Mouse (Mus musculus) brain, embryonic 14.5 days (tissue): ENCODE data around the gene Fbxo47. TPM values are rescaled to one million over a fixed set of nuclear protein-coding genes. Genes with fewer than 3 reads are reported as not detected.
"Not testable (repeated sequence)": the region's sequence is repeated elsewhere in the genome, so short reads cannot be mapped to it uniquely, and the experiment has no call there.

ENCODE experiments used
- DNase-seq: peaks from one replicate; pipeline ENCODE4 v3.0.0-alpha.2; 2011; ENCODE audit warnings: low read depth
- CTCF ChIP-seq: fragments of 200-500 bp; IDR thresholded peaks from 2 replicates; pipeline ENCODE4 v1.5.1; 2012; ENCODE audit warnings: inconsistent platforms, mild to moderate bottlenecking, moderate library complexity, borderline replicate concordance; ENCODE audit not compliant: insufficient read depth, insufficient read length; ENCODE audit errors: extremely low read depth
- POLR2A ChIP-seq: fragments of 200-500 bp; IDR thresholded peaks from 2 replicates; pipeline ENCODE4 v1.6.1; 2012; ENCODE audit warnings: mild to moderate bottlenecking, inconsistent platforms, borderline replicate concordance; ENCODE audit not compliant: poor library complexity, insufficient read depth, insufficient read length, severe bottlenecking; ENCODE audit errors: extremely low read depth
- polyA plus RNA-seq: library from polyadenylated mRNA; depleted of rRNA; stranded (reverse); fragments of >200 nt; gene quantifications from 2 replicates; pipeline ENCODE4 v1.2.3, GENCODE M21; 2012

Gene Fbxo47
- polyA plus RNA-seq, 1 experiment: 0.90 TPM

DNA sequence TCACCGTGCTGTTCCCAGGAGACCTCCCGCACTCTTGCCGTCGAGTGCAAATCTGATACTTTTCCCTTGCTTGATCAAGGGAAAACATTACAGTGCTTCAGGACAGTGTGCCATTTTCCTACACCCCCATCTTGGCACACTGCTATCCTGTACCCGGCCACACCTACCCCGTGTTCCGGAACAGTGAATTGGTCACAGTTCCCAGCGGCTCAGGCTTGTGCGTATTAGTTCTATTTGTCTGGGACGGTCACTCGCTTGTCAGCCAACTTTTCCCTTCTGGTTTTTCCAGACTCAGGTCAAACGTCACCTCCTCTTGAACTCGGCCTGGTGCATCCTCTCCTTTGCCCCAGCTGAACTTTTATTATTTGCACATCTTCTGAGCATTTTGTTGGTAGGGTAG is 20.8 kb upstream of the Fbxo47 start:
- TF ChIP-seq CTCF (no peak), POLR2A (no peak)
- DNase-seq: no peak

DNA sequence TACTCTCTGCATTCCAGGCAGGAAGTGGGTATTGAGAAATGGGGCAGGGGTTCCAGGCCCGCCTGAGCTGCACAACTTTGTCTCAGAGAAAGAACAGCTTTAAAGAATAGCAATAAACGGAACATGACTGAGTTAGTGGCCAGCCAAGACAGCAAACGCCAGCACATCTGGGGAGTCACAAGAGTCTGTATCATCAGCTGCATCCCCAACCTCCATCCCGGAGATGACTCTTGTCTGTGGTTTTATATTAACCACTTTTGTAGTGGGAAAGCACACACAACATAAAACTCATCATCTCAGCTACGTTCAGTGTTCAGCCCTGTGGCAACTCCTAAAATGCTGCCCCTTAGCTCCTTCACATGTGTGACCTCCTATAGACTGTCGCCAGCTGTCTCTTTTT is 17.9 kb upstream of the Fbxo47 start:
- DNase-seq: no peak
- no peak for TF ChIP-seq CTCF
- no peak for TF ChIP-seq POLR2A

DNA sequence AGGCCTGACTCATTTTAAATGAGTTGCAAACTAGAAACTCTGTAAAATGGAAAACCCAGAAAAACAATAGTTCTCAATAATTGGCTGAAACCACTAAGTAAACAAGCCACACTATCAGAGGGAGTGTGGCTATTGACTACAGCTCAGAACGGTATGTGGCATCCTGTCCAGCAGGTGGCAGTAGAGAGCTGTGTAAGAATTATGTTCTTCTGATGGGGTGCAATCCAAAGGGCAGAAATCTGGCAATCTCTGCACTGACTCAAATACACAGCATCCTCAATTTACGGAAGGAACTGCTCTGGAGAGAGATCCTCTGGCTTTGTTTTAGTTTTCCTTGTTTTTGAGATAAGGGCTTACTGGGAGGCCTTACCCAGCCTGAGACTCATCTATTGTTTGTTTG is 15.9 kb upstream of the Fbxo47 start:
- peak; percentile 93 for DNase-seq

DNA sequence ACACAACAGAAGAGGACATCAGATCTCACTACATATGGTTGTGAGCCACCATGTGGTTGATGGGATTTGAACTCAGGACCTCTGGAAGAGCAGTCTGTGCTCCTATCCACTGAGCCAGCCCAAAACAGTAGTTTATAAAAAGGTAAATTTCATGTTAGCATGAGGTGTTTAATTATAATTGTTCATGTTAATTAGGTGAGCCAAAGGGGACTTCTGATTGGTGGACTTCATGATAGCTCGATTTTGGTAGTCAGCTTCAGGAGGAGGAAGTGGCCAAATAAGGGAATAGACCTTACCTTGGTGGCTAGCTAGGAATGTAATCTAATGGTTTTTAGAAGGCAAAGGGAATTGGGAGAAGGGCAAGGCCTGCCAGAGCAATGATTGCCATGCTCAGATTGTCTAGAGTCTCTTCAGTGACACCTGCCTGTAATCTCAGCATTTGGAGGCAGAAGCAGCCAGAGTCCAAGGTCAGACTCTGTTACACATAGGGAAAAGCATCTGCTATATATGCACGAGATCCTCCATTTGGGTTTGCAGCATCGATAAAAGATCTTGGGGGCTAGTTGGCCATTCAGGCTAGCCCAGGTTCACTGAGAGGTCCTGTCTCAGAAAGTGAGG is 13.7 kb upstream of the Fbxo47 start:
- DNase-seq: no peak
- TF ChIP-seq CTCF (no peak), POLR2A (no peak)

More for the DNA sequence above, 15.9 kb upstream of the Fbxo47 start:
- TF ChIP-seq CTCF (peak; percentile 87; the same call in 1 of the 2 replicates), POLR2A (no peak)

DNA sequence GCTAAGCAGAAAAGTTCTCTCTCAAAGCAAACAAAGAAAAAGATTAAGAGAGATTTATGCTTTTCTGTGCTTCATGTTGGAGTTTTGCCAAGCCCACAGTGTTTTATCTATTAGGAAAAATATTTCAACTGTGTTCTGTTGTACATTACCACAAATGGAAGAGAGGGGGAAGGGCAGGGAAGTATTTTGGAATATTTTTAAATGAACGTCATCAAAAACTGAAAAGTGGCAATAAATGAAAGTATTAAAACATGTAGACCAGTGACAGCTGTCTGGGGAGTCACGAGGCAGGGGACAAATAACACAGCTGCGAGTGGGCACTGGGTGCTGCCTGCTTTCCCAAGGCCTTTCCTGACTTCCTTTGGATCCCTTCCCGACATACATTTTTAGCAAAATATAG is 12.7 kb upstream of the Fbxo47 start:
- TF ChIP-seq POLR2A (no peak), CTCF (no peak)
- no peak for DNase-seq

DNA sequence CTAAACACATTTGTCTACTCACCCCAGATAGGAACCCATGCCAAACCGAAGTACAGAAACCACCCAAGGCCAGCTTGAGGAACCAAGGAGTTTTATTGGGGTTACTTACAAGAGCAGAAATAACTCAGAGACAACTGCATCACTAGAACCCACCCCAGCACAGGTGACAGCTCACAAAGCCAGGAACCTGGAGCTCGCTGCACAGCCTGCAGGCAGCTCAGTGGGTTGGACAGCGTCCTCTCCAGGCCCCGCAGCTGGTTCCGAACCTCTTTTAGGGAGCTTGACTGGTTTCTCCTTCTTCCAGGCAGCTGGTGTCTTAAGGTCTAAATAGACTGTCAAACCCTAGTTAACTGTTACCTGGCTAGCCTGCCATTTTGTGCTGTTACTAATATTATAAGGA is 7.9 kb upstream of the Fbxo47 start:
- TF ChIP-seq POLR2A (no peak), CTCF (no peak)
- DNase-seq: no peak

DNA sequence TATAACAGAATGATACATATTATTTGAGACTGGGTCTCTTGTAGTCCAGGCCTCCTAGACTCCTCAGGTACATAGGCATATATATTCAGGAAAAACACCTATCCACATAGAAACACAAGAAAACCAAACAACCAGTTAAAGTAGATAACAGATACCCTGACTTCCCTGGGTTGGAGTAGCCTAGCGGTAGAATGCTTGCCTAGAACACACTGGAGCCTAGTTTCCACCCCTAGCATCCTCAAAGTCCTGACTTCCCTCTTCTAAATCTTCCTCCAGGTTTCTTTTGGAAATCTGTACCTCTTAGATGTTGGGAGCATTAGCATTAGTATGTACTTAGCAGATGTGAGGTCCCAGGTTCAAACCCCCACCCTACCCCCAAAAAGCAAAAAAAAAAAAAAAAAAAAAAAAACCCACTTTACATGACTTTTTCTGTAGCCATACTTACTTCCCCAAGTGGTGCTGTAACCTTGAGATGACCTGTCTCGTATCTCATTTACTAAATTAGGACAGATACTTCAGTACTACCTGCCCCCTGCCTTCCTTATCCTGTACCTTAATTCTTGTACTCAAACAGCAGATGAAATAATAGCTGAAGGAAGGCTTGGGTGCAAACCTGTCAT is 1.5 kb upstream of the Fbxo47 start:
- TF ChIP-seq POLR2A: no peak
- no peak for TF ChIP-seq CTCF
- no peak for DNase-seq

DNA sequence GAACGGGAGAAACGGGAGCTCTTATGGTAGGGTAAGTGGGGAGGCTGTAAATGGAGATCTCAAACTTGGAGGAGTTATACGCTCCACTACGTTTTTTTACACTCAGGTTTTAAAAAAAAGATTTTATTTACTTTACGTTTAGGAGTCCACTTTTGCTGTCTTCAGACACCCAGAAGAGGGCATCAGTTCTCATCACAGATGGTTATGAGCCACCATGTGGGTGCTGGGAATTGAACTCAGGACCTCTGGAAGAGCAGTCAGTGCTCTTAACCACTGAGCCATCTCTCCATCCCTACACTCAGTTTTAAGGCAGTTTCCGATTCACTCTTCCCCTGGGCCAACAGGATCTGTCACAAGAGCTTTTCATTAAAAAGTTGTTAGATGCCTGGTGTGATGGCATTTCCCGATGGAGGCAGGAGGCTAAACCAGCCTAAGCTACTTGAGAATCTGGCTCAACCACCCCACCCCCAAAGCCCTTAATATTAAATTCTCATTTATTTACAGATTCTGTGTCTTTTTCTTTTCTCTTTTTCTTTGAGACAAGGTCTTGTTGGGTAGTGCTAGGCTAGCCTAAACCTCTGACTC is 739 bp upstream of the Fbxo47 start:
- TF ChIP-seq CTCF: no peak
- no peak for TF ChIP-seq POLR2A
- no peak for DNase-seq

DNA sequence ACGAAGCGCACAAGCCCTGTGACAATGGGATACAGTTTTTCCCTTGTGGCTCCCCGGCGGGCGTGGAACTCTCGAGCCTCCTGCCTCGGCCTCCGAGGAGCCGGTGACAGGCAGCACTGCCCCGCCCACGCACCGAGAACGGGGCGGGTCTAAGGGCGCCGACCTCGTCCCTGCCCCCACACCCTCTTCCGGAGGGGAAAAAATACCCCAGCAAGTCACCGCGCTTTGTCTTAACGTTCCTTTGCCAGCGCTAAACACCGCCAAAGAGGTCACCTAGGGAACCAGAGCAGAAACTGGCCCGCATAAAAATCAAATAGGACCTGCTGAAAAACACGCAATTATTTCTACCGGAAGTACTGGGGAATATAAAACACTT is 424 bp downstream of the Fbxo47 start:
- no peak for DNase-seq
- no peak for TF ChIP-seq CTCF

DNA sequence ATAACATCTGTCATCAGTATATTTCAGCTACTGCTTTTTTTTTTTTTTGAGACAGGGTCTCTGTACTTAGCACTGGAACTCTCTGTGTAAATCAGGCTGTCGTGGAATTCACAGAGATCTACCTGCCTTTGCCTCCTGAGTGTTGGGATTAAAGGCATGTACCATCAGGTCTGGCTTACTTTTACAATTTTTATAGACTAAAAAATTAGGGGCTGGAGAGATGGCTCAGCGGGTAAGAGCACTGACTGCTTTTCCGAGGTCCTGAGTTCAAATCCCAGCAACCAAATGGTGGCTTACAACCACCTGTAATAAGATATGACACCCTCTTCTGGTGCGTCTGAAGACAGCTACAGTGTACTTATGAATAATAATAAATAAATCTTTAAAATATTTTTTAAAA is 3.6 kb downstream of the Fbxo47 start:
- TF ChIP-seq POLR2A: no peak
- TF ChIP-seq CTCF: no peak
- no peak for DNase-seq

DNA sequence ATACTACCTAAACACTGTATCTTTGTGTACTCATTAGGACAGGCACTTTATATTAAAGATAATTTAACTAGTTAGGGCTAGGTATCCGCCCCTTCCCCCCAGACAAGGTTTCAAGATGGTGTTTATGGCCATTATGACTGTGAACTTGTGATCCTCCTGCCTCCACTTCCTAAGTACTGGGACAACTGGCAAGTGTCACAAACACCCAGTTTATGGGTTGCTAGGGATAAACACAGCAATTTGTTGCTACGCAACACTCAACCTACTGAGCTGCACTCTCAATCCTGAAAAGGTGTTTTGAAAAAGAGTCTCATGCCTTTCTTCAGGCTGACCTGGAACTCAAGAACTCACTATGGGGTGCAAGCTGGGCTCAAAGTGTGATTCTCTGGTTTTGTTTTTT is 6.6 kb downstream of the Fbxo47 start:
- no peak for TF ChIP-seq POLR2A
- TF ChIP-seq CTCF: no peak
- no peak for DNase-seq

DNA sequence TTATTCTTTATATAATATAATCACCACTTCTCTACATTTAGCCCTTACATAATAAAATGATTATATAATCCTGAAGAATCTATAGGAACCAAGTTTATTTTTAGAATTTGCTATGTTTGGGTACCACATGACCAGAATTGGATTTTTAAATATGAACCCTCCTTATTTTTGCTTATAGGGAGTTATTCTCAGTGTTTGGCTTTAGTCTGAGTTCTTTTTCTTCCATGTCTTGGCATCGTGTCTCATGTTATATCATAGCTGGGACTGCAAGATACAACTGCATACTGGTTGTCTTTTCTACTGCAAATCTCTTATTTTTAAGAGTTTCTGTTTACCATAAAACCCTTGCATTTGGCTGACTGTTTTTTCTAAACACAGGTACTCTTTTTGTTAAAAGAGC is 9.6 kb downstream of the Fbxo47 start:
- TF ChIP-seq CTCF (no peak), POLR2A (no peak)

DNA sequence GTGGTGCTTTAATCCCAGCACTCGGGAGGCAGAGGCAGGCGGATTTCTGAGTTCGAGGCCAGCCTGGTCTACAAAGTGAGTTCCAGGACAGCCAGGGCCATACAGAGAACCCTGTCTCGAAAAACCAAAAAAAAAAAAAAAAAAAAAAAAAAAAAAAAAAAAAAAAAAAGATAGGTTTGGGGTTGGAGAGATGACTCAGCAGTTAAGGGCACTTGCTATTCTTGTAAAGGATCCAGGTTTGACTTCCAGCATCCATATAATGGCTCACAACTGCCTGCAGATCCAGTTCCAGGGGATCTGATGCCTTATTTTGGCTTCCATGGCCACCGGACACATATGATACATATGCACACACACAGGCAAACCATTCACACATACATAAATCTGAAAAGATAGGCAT is 11.6 kb downstream of the Fbxo47 start:
- DNase-seq: not testable (repeated sequence)

More for the DNA sequence above, 9.6 kb downstream of the Fbxo47 start:
- no peak for DNase-seq

DNA sequence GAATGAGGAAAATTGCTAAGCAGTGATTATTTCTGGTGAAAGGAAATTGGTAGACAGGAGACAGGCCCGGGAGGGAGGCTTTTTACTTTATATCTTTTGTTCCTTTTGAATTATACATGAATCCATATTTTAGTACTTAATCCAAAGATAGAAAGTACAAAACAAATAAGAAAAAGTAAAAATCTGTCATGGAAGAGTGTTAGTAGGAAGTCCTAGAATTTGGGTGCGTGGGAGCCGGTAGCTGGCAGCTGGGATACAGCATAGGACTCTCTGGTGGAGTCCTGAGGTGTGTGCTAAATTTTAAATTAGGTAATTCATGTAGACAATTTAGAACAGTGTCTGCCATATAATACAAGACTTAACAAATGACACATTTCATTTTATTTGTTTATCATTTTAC is 16.4 kb downstream of the Fbxo47 start:
- no peak for DNase-seq
- TF ChIP-seq POLR2A (no peak), CTCF (no peak)
